Mouse (Mus musculus) midbrain, embryonic 14.5 days (tissue): ENCODE results near the gene Rnf31. TPM values are rescaled to one million over a fixed set of nuclear protein-coding genes. Genes with fewer than 3 reads are reported as not detected.
A peak's percentile ranks its signal among the peaks of the same experiment; 100 is the strongest.

Experiments
- ATAC-seq: fragments of 200-750 bp; cut with Nextera tagmentation; 2 replicates; pipeline ENCODE4 v1.8.0; 2017; ENCODE audit warnings: moderate number of reproducible peaks, moderate library complexity; ENCODE audit not compliant: low FRiP score, low TSS enrichment
- DNase-seq: peaks from one replicate; pipeline ENCODE4 v3.0.0-alpha.2; 2015
- H3K27ac ChIP-seq: fragments of 300-500 bp; sonication (generic); replicated peaks from 2 replicates; pipeline ENCODE4 v1.5.1; 2014; ENCODE audit warnings: mild to moderate bottlenecking, low read depth, low read length, moderate library complexity
- H3K27me3 ChIP-seq: fragments of 300-500 bp; sonication (generic); 2 replicates; pipeline ENCODE4 v1.6.1; 2014; ENCODE audit warnings: low read length, control low read depth, mixed read lengths; ENCODE audit not compliant: control insufficient read depth, insufficient read depth
- H3K36me3 ChIP-seq: fragments of 300-500 bp; sonication (generic); 2 replicates; pipeline ENCODE4 v1.6.1; 2014; ENCODE audit warnings: low read length, control low read depth; ENCODE audit not compliant: control insufficient read depth, insufficient read depth
- H3K4me1 ChIP-seq: fragments of 300-500 bp; sonication (generic); 2 replicates; pipeline ENCODE4 v1.6.1; 2014; ENCODE audit warnings: mild to moderate bottlenecking, antibody characterized with exemption, low read length, control low read depth; ENCODE audit not compliant: control insufficient read depth, insufficient read depth
- H3K4me2 ChIP-seq: fragments of 300-500 bp; sonication (generic); 2 replicates; pipeline ENCODE4 v1.6.1; 2014; ENCODE audit warnings: mild to moderate bottlenecking, low read length, moderate library complexity
- H3K4me3 ChIP-seq: fragments of 300-500 bp; sonication (generic); replicated peaks from 2 replicates; pipeline ENCODE4 v1.5.1; 2014; ENCODE audit warnings: low read depth, low read length
- H3K9ac ChIP-seq: fragments of 300-500 bp; sonication (generic); replicated peaks from 2 replicates; pipeline ENCODE4 v1.6.1; 2014; ENCODE audit warnings: mild to moderate bottlenecking, low read length, moderate library complexity
- H3K9me3 ChIP-seq: fragments of 300-500 bp; sonication (generic); 2 replicates; pipeline ENCODE4 v1.6.1; 2016; ENCODE audit warnings: low read length, control low read depth, mixed read lengths; ENCODE audit not compliant: control insufficient read depth
- WGBS: fragments of 180-500 bp; shearing (Covaris S2); extraction: QIAGEN DNeasy Blood & Tissue Kit; methylation state at CpG from one replicate; pipeline ENCODE4 v1.1.7; 2014; 5-methylcytosine and 5-hydroxymethylcytosine counted together
- polyA plus RNA-seq: library from polyadenylated mRNA; unstranded; fragments of >200 nt; fragmentation: Nextera tagmentation; extraction: Ambion mirVana; gene quantifications from 2 replicates; pipeline ENCODE4 v1.2.1, GENCODE M21; 2014

The Rnf31 gene
- polyA plus RNA-seq, 1 experiment from 2014 or later: 17.1 TPM

DNA sequence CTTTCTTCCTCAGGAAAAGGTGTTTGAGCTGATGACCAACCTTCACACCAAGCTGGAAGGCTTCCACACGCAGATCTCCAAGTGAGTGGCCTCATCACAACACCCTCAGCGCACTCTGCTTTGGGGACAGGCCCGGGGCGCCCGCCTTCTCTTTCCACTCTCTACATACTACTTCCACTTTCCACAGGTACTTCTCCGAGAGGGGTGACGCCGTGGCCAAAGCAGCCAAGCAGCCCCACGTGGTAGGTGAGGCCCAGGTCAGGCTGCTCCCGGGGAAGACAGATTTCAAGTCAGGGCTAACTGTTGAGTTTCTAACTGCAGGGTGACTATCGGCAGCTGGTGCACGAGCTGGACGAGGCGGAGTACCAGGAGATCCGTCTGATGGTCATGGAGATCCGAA lies 10.8 kb upstream of the Rnf31 start:
- ATAC-seq: no peak
- WGBS: 97% methylated on average over 16 of the region's 16 CpGs

DNA sequence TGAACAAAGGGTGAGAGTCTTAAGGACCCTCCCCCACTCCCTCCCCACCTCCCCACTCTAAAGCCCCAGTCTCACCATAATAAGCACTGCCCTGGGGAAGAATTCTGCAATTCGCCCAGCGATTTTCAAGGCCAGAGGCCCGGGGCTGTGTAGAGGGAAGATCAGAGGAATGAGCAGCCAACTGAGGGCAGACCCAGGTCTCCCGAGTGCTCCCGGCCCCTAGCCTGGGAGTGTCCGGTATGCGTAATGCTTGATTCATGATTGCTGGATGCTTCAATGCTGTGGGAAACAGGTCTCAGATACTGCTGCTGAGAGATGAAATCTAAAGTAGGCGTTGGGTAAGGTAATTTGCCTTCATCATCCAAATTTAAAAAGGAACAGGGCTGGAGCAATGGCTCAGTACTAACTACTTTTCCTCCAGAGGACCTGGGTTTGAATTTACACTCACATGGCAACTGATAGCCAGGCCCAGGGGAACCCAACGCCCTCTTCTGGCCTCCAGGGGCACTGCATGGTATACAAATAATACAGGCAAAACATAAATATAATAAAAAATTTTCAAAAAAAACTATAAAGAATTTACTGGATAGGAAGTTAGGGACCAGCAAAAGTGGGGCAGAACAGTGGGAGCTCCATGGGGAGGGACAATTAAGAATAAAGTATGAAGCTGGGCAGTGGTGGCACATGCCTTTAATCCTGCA lies 9.4 kb upstream of the Rnf31 start:
- no peak for ATAC-seq
- H3K4me1 ChIP-seq: peaks cover 13% of the 10 kb centered on the region
- 70% methylated on average over 9 of the region's 9 CpGs for WGBS

More for the DNA sequence above, 10.8 kb upstream of the Rnf31 start:
- Histone ChIP-seq H3K27ac (no peak overlapping the region), H3K4me1 (peaks cover 13% of the 10 kb centered on the region), H3K4me3 (no peak overlapping the region), H3K27me3 (no peaks in the 10 kb centered on the region), H3K36me3 (peaks cover 23% of the 10 kb centered on the region), H3K9ac (no peak overlapping the region), H3K4me2 (no peak overlapping the region), H3K9me3 (no peaks in the 10 kb centered on the region; the same call in 1 of the 2 replicates)
- no peak for DNase-seq

DNA sequence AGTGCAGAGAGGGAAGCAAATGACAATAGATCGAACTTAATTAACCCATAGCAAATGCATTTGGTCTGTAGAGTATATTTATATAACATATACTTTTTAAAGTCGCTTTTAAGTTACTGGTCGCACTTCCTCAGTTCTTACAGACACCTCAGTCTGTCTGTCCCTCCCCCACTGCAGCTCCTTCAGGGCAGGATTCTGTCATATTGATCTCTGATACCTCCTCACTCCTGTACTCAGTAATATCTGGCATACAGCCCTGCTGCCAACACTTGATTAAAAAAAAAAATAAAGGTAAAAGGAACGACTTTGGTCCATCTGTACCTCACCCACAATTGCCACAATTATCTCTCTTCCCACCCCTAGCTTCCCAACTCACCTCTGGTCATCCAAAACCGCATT lies 7.2 kb upstream of the Rnf31 start:
- Histone ChIP-seq H3K36me3 (peaks cover 30% of the 10 kb centered on the region), H3K4me2 (peak overlapping the region; percentile 68), H3K9ac (peak overlapping the region; percentile 68; the same call in 1 of the 2 replicates), H3K9me3 (no peaks in the 10 kb centered on the region; the same call in 1 of the 2 replicates), H3K27me3 (no peaks in the 10 kb centered on the region), H3K27ac (no peak overlapping the region), H3K4me1 (no peaks in the 10 kb centered on the region), H3K4me3 (peak overlapping the region; percentile 41)
- DNase-seq (no peak), ATAC-seq (no peak)
- WGBS: 44% methylated on average over 5 of the region's 5 CpGs

More for the DNA sequence above, 9.4 kb upstream of the Rnf31 start:
- H3K9me3 ChIP-seq: no peaks in the 10 kb centered on the region; the same call in 1 of the 2 replicates
- no peak overlapping the region for H3K4me2 ChIP-seq
- H3K36me3 ChIP-seq: peaks cover 26% of the 10 kb centered on the region
- H3K27ac ChIP-seq: no peak overlapping the region
- no peaks in the 10 kb centered on the region for H3K27me3 ChIP-seq
- DNase-seq: no peak
- no peak overlapping the region; the same call in 1 of the 2 replicates for H3K9ac ChIP-seq
- H3K4me3 ChIP-seq: no peak overlapping the region

DNA sequence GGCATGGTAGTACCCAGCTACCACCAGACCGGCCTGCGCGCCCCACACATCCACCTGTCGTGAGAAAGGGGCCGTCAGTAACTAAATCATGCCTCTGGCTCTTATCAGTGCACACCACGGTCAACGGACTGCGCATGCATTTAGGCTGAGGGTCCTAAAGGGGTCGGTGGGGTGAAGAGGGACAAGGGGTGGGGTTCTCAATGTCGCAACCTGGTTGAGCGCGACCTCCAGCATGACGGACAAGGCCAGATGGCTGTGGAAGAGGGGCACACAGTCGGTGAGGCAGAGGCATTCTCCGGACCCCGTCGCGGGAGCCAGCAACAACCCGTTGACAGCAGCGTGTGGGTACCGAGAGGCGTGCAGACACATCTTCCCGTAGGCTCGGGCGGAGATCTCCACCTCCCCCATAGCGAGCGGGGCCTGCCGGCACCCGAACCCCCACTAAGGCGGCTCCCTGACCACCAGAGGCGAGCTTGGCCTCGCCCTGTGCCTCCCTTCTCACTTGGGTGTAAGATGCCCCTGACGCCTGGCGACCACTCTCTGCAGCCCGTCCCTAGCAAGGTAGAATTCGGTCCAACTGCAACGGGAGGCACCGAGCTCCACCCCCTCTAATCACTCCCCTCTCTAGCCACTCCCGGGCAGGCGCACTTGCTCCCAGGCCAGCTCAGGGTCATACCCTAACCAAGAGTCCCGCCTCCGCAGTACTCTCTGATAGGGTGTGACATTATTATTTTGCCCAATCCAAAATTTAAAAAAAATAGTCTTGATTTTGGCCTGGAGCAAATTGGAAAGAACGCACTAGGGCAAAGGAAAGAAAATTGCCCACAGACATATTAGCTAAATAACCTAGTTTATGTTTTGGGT lies 6.6 kb upstream of the Rnf31 start, which contains the start of gene Emc9:
Gene Emc9 (minus strand): TSS at position 601 of the 864 bp plus-strand sequence.
- Histone ChIP-seq H3K36me3 (peaks cover 26% of the 10 kb centered on the region), H3K27ac (peak within 1 kb of the TSS; percentile 37; the same call in 1 of the 2 replicates), H3K4me3 (peak within 1 kb of the TSS; percentile 41), H3K9me3 (no peaks in the 10 kb centered on the region; the same call in 1 of the 2 replicates), H3K4me2 (peak within 1 kb of the TSS; percentile 68), H3K9ac (peak within 1 kb of the TSS; percentile 68), H3K4me1 (0 out of 2 replicates have a peak, but pooled peaks cover under 1% of the 10 kb centered on the region), H3K27me3 (no peaks in the 10 kb centered on the region)
- 3% methylated on average over 43 of the region's 43 CpGs for WGBS
- ATAC-seq (peak; percentile 70), DNase-seq (peak; percentile 45)

DNA sequence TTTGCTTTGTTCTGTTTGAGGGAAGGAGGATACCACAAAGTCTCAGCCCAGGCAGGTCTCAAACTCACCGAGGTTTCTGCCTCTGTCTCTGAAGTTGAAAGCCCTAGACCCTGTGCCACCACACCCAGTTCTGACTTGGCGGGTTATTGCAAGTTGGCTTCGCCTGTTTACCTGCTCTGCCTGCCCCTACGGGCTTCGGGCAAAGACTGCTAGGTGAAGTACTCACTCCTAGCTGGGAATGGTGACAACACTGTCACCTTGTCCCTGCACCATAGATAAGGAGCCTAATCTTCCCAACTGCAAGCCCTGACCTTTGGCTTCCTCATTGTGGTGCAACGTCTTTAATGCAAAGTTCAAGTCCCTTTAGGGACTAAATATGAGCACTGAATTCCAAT lies 5.9 kb upstream of the Rnf31 start:
- ATAC-seq: no peak
- no peak overlapping the region for H3K27ac ChIP-seq
- peak overlapping the region; percentile 68 for H3K4me2 ChIP-seq
- peaks cover 21% of the 10 kb centered on the region for H3K36me3 ChIP-seq
- DNase-seq: no peak
- 68% methylated on average over 6 of the region's 6 CpGs for WGBS
- no peaks in the 10 kb centered on the region; the same call in 1 of the 2 replicates for H3K9me3 ChIP-seq
- H3K9ac ChIP-seq: no peak overlapping the region
- H3K4me1 ChIP-seq: peaks cover 6% of the 10 kb centered on the region
- no peaks in the 10 kb centered on the region for H3K27me3 ChIP-seq
- H3K4me3 ChIP-seq: no peak overlapping the region

DNA sequence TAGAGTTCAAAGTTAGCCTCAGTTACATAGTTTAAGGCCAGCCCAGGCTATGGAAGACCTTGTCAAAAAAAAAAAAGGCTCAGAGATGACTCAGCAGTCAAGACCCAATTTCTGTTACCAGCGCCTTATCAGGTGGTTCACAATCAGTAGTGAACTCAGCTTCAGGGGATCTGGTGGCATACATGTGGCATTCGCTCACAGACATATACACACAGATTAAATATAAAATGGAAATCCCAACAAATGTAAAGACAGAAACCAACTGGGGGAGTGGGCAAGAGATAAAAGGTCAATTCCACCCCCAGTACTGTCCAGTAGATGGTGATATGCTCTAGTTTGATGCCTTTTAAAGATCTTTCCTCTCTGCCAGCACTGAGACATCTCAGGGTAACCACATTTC lies 5.4 kb upstream of the Rnf31 start:
- ATAC-seq (no peak), DNase-seq (no peak)
- Histone ChIP-seq H3K9me3 (no peaks in the 10 kb centered on the region; the same call in 1 of the 2 replicates), H3K9ac (no peak overlapping the region), H3K27ac (no peak overlapping the region), H3K4me3 (no peak overlapping the region), H3K4me2 (no peak overlapping the region), H3K36me3 (peaks cover 15% of the 10 kb centered on the region), H3K4me1 (peaks cover 6% of the 10 kb centered on the region), H3K27me3 (no peaks in the 10 kb centered on the region)
- 94% methylated on average over 2 of the region's 2 CpGs for WGBS

DNA sequence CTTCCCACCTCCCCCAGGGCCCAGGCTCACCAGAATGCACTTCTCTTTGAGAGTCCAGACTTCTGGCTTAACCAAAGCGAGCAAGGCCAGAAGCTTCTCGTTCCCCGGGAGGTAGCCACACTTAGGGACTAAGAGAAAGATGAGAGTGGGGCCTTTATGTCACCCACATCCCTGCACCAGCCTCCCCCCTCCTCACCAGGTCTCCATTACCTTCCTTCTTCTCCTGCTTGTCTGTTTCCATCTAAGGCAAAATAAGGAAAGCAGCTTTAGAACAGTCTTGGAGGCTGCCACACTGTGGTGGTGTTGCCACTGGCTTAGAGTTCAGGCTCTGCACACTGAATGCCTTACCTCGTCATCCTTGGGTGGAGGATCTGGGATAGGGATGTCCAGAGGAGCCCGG lies 2.2 kb upstream of the Rnf31 start:
- Histone ChIP-seq H3K9ac (no peak overlapping the region), H3K27me3 (no peaks in the 10 kb centered on the region), H3K4me1 (peaks cover 18% of the 10 kb centered on the region), H3K27ac (no peak overlapping the region), H3K9me3 (no peaks in the 10 kb centered on the region), H3K4me2 (no peak overlapping the region), H3K4me3 (no peak overlapping the region), H3K36me3 (peaks cover 11% of the 10 kb centered on the region)
- DNase-seq (no peak), ATAC-seq (no peak)
- WGBS: 97% methylated on average over 5 of the region's 5 CpGs

DNA sequence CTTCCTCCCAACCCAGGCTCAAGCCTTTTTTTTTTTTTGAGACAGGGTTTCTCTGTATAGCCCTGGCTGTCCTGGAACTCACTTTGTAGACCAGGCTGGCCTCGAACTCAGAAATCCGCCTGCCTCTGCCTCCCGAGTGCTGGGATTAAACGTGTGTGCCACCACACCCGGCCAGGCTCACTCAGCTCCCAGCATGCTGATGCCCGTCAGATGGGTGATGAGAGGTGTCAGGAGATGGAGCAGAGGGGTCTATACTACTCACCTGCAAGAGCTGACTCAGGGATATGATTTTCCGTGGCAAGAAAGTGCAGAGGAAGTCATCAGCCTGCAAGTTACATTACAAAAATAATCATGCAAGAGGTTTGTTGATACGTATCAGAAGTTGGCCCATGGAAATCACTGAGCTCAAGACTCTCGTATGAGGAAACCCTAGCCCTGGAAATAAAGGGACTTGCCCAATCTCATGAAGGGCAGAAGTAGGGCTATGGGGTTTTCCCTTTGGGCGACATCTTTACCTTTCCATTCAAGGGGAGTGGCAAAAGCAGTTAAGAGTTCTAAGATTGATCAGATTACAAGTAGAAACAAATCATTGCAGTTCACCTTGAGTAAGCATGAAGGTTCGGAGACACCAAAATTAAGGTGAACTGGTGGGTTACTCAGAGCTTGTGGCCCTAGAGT lies 1.6 kb upstream of the Rnf31 start:
- ATAC-seq (no peak), DNase-seq (no peak)
- Histone ChIP-seq H3K4me3 (peak overlapping the region; percentile 90), H3K36me3 (peaks cover 18% of the 10 kb centered on the region), H3K4me1 (peaks cover 18% of the 10 kb centered on the region), H3K4me2 (peak overlapping the region; percentile 98), H3K27ac (no peak overlapping the region), H3K9me3 (no peaks in the 10 kb centered on the region), H3K9ac (peak overlapping the region; percentile 88; the same call in 1 of the 2 replicates), H3K27me3 (no peaks in the 10 kb centered on the region)
- WGBS: 92% methylated on average over 11 of the region's 11 CpGs
